Mouse (Mus musculus) kidney, postnatal 0 days (tissue): ENCODE results near the gene Tpcn1. TPM values are rescaled to one million over a fixed set of nuclear protein-coding genes. Genes with fewer than 3 reads are reported as not detected.

ENCODE experiments used
- ATAC-seq: fragments of 200-750 bp; cut with Nextera tagmentation; replicated peaks from 2 replicates; pipeline ENCODE4 v1.8.0; 2017; ENCODE audit warnings: low read depth, moderate number of reproducible peaks, moderate TSS enrichment, moderate library complexity; ENCODE audit not compliant: low FRiP score
- DNase-seq: peaks from one replicate; pipeline ENCODE4 v3.0.0-alpha.2; 2016; ENCODE audit warnings: low spot score
- H3K27ac ChIP-seq: fragments of 300-500 bp; sonication (generic); 2 replicates; pipeline ENCODE4 v1.5.1; 2014; ENCODE audit warnings: mild to moderate bottlenecking
- H3K27me3 ChIP-seq: fragments of 300-500 bp; sonication (generic); 2 replicates; pipeline ENCODE4 v1.6.1; 2014; ENCODE audit warnings: low read length, mixed read lengths; ENCODE audit not compliant: insufficient read depth
- H3K36me3 ChIP-seq: fragments of 300-500 bp; sonication (generic); 2 replicates; pipeline ENCODE4 v1.6.1; 2014; ENCODE audit warnings: low read length, mixed read lengths; ENCODE audit not compliant: insufficient read depth
- H3K4me1 ChIP-seq: fragments of 300-500 bp; sonication (generic); replicated peaks from 2 replicates; pipeline ENCODE4 v1.6.1; 2014; ENCODE audit warnings: antibody characterized with exemption, low read length, mixed read lengths; ENCODE audit not compliant: insufficient read depth
- H3K4me2 ChIP-seq: fragments of 300-500 bp; sonication (generic); 2 replicates; pipeline ENCODE4 v1.6.1; 2014; ENCODE audit warnings: mild to moderate bottlenecking, low read length, moderate library complexity, mixed read lengths
- H3K4me3 ChIP-seq: fragments of 300-500 bp; sonication (generic); replicated peaks from 2 replicates; pipeline ENCODE4 v1.5.1; 2014; ENCODE audit warnings: low read depth, low read length
- H3K9ac ChIP-seq: fragments of 300-500 bp; sonication (generic); 2 replicates; pipeline ENCODE4 v1.6.1; 2014; ENCODE audit warnings: low read depth, low read length
- H3K9me3 ChIP-seq: fragments of 300-500 bp; sonication (generic); replicated peaks from 2 replicates; pipeline ENCODE4 v1.6.1; 2016; ENCODE audit warnings: low read length, inconsistent platforms, mixed read lengths
- CTCF ChIP-seq: IDR thresholded peaks from 2 replicates; pipeline ENCODE4 v1.5.1; 2016; ENCODE audit warnings: antibody characterized with exemption, low read depth, mild to moderate bottlenecking, moderate library complexity
- WGBS: fragments of 180-500 bp; shearing (Covaris S2); extraction: QIAGEN DNeasy Blood & Tissue Kit; methylation state at CpG from one replicate; pipeline ENCODE4 v1.1.7; 2014; 5-methylcytosine and 5-hydroxymethylcytosine counted together
- polyA plus RNA-seq: library from polyadenylated mRNA; unstranded; fragments of >200 nt; fragmentation: Nextera tagmentation; extraction: Ambion mirVana; gene quantifications from 2 replicates; pipeline ENCODE4 v1.2.1, GENCODE M21; 2015

Gene Tpcn1
- polyA plus RNA-seq, 1 experiment from 2014 or later, result 35.4 TPM

DNA sequence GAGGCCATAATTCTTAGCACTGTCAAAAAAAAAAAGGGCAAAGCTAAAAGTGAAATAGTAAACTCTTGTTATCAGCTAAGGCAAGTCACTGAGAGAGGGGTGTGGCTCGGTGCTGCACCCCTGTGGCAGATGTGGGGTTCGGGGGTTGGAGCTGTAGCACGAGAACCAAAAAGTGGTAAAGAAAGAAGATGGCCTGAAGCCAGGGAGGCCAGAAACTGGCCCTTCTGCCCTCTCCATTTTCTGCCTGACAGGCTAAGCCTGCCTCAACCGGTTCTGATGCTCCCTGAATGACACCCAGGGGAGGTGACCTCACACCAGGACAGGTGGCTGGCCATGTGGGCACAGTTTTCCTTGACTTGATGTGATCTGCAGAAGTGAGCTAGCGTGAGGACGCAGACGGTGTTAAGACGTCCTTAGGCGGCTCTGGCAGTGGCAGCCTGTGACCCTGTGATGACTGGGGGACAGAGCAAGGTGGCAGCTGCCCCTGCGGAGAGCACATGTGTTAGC is 10.5 kb downstream of the Tpcn1 start:
- H3K4me2 ChIP-seq, result no peak overlapping the region
- H3K9me3 ChIP-seq, result no peaks in the 10 kb centered on the region
- peak overlapping the region; percentile 95 for H3K27ac ChIP-seq
- H3K27me3 ChIP-seq, result no peaks in the 10 kb centered on the region
- TF ChIP-seq CTCF, result peak; percentile 50
- H3K4me1 ChIP-seq, result peaks cover 34% of the 10 kb centered on the region
- 31% methylated on average over 10 of the region's 10 CpGs for WGBS
- no peak overlapping the region for H3K9ac ChIP-seq
- DNase-seq (no peak), ATAC-seq (no peak)
- peaks cover 5% of the 10 kb centered on the region; the same call in 1 of the 2 replicates for H3K36me3 ChIP-seq
- no peak overlapping the region for H3K4me3 ChIP-seq

DNA sequence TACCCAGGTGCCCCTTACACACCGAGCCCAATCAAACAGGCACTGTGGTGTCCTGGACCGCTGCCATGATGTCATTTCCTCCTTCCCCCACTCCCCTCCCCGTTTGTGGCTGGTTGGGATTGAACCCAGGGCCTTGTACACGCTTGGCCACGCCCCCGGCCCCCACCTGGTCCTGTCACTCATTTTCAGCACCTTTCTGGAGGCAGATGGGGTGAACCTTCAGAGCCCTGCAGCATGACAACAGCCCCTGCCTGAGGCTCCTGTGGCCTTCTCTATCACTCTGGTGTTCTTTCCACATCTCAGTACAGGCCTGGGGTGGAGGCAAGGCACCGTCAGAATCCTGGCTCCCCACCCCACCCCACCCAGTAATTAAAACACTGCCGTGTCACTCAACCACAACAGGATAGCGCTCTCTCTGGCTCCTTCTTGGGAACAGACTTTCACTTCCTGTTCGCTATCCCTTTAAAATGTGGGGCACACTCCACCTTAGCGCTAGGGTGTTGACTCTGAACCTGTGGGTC is 11.6 kb downstream of the Tpcn1 start:
- Histone ChIP-seq H3K9ac (no peak overlapping the region), H3K9me3 (no peaks in the 10 kb centered on the region), H3K27me3 (no peaks in the 10 kb centered on the region), H3K27ac (no peak overlapping the region), H3K4me3 (no peak overlapping the region), H3K36me3 (0 out of 2 replicates have a peak, but pooled peaks cover 5% of the 10 kb centered on the region), H3K4me1 (peaks cover 36% of the 10 kb centered on the region), H3K4me2 (no peak overlapping the region)
- TF ChIP-seq CTCF, result no peak
- no peak for DNase-seq
- ATAC-seq, result no peak
- 64% methylated on average over 11 of the region's 11 CpGs for WGBS

DNA sequence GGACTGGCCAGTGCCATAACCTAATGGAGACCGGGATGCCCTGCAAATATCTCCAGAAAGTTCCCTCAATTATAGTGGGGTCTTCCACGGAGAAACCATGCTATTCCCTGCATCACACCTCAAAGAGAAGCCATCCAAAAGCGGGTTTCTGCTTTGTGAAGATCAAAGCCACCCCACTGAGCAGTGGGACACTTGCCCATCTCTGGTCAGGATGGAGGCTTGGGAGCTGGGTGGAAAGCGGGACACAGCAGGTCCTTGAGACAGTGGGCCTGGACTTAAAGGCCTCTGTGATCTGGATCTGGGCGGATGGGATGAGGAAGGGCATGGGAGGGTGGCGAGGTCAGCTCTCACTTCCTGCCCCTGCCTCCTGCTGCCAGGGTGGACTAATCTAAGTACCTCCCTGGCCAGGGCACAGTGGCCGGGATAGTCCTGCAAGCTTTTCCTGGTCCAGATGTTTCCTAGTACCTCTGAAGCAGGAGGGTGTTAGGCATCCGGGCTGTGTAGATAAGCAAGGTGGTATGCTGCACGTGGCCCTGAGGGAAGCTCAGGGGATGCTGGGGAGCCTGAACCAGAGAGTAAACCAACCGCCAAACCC is 13.9 kb downstream of the Tpcn1 start:
- Histone ChIP-seq H3K27ac (no peak overlapping the region), H3K9ac (no peak overlapping the region), H3K4me2 (no peak overlapping the region), H3K27me3 (no peaks in the 10 kb centered on the region), H3K4me1 (peaks cover 43% of the 10 kb centered on the region), H3K36me3 (0 out of 2 replicates have a peak, but pooled peaks cover 5% of the 10 kb centered on the region), H3K4me3 (no peak overlapping the region), H3K9me3 (no peaks in the 10 kb centered on the region)
- 72% methylated on average over 10 of the region's 10 CpGs for WGBS
- no peak for DNase-seq
- no peak for TF ChIP-seq CTCF
- ATAC-seq, result no peak

DNA sequence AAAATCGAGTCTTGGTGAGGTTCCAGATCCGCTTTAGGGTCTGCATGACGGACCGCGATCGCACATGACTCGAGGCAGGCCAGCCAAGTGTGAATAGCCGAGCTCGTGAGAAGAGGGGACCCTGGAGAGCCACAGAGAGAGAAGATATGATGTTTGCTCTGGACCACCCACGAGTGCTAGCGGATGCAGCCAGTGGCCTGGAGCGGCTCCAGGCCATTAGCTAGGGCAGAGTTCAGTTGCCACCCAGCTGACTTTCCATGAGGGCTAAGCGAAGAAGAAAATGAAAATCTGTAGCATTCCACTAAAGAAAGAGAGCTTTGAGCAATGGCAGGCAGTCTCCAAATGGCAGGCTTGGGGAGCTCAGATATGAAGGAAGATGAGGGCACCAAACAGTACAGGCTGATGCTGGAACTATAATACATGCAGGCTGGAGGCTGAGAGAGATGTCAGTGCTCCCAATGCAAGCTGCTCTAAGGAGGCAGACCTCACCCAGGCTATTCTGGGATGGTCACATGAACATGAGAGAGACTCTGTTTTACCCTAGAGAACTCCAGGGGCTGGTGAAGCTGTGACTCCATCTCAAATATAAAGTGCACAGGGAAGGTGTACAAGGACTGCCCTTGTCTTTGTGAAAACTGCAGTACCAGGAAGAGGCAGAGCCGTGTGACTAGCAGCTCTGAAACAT is 17.3 kb downstream of the Tpcn1 start:
- peak overlapping the region; percentile 2; the same call in 1 of the 2 replicates for H3K4me2 ChIP-seq
- no peaks in the 10 kb centered on the region for H3K9me3 ChIP-seq
- WGBS, result 31% methylated on average over 14 of the region's 14 CpGs
- DNase-seq (peak; percentile 74), ATAC-seq (peak; percentile 56)
- TF ChIP-seq CTCF, result no peak
- no peaks in the 10 kb centered on the region for H3K27me3 ChIP-seq
- H3K36me3 ChIP-seq, result 0 out of 2 replicates have a peak, but pooled peaks cover 7% of the 10 kb centered on the region
- peaks cover 47% of the 10 kb centered on the region for H3K4me1 ChIP-seq
- peak overlapping the region; percentile 65 for H3K27ac ChIP-seq
- no peak overlapping the region for H3K9ac ChIP-seq
- H3K4me3 ChIP-seq, result no peak overlapping the region

DNA sequence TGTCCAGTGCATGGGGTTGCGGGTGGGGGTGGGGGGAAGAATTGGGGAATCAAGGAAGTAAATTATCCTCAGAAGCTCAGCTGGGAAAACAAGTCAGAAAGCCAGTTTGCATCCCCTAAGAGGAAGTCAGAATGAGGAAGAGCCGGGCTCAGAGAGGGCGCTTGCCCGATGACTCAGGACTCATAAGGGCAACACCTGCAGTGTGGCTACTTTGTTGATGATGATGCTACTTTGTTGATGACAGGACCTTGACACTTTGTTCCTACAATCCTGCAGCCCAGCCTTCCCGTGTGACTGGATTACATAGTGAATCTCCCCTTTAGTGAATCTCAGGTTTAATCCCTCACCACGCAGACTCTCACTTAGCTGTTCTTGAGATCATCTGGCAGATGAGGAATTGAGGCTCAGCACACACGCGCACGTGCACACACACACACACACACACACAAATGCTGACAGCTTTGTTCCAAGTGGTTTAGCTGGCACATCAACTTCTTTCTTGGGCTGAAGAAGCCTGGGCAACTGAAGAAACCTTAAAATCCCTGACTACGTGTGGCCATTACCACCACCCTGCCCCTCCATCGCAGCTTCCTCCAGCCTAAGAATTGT is 18.1 kb downstream of the Tpcn1 start:
- no peaks in the 10 kb centered on the region for H3K9me3 ChIP-seq

DNA sequence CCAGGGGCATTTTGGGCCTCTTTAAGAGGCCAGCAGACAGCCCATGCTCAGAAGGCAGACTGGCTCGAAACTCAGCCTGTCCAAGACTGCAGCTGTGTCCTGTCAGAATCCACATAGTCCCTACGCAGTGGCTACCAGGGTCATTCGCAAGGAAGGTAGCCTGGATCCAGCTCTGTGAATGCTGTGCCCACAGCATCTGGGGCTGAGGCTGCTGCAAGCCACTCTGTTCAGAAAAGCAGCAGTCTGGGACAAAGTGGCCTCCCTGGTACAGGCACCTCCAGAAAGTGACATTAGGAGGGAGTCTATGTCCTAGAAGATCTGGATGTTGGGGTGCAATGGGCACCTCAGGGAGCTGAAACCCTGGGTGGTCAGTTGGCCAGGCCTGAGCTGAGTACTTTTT is 18.7 kb downstream of the Tpcn1 start:
- H3K27ac ChIP-seq, result no peak overlapping the region

More for the DNA sequence above, 18.1 kb downstream of the Tpcn1 start:
- Histone ChIP-seq H3K4me2 (peak overlapping the region; percentile 2; the same call in 1 of the 2 replicates), H3K4me3 (no peak overlapping the region), H3K27ac (peak overlapping the region; percentile 65; the same call in 1 of the 2 replicates), H3K4me1 (peaks cover 55% of the 10 kb centered on the region), H3K36me3 (0 out of 2 replicates have a peak, but pooled peaks cover 7% of the 10 kb centered on the region), H3K9ac (no peak overlapping the region), H3K27me3 (no peaks in the 10 kb centered on the region)
- no peak for TF ChIP-seq CTCF
- ATAC-seq, result no peak
- no peak for DNase-seq
- 64% methylated on average over 11 of the region's 11 CpGs for WGBS

More for the DNA sequence above, 18.7 kb downstream of the Tpcn1 start:
- peaks cover 61% of the 10 kb centered on the region for H3K4me1 ChIP-seq
- H3K9me3 ChIP-seq, result no peaks in the 10 kb centered on the region
- no peak for DNase-seq
- no peak overlapping the region for H3K9ac ChIP-seq
- no peak for ATAC-seq
- 0 out of 2 replicates have a peak, but pooled peaks cover 7% of the 10 kb centered on the region for H3K36me3 ChIP-seq
- no peak overlapping the region for H3K4me2 ChIP-seq
- no peaks in the 10 kb centered on the region for H3K27me3 ChIP-seq
- no peak for TF ChIP-seq CTCF
- 65% methylated on average over 3 of the region's 3 CpGs for WGBS
- H3K4me3 ChIP-seq, result no peak overlapping the region
